Mouse (Mus musculus): ENCODE data around the gene Hs3st3a1.

Gene Hs3st3a1

GRCm38 (mm10) chr11:64559388-64559787, 124.3 kb downstream of the Hs3st3a1 start:
- no peak for DNase-seq

- DNase-seq = no peak
These were observed 125.3 kb downstream of the Hs3st3a1 start for GRCm38 (mm10) chr11:64560471-64560870.

DNA sequence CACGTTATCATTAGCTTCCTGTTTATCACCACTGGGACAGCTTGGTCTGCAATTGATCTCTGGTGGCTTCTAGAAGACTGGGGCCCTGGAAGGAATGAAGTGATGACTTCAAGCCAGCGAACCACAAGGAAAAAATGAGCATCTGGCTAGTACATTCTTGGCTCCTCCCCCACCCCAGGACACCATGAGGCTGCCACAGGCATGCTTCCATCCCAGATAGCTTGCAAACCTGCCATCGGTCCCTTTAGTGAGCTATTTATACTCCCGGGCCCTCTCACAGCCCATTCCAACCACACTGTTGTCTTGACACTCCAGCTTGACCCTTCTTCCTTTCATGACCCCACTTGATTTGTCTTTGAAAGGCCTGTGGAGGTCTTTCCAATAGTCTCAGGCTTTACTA, 127.6 kb downstream of the Hs3st3a1 start:
- no peak for DNase-seq

Measured in lung, postnatal 4 days (tissue).